Mouse (Mus musculus) adrenal gland, postnatal 25 days (tissue): ENCODE data around the gene Slc35b1. TPM values are rescaled to one million over a fixed set of nuclear protein-coding genes. Genes with fewer than 3 reads are reported as not detected.

ENCODE experiments used
- DNase-seq: peaks from one replicate; pipeline ENCODE4 v3.0.0; 2021; ENCODE audit warnings: mixed read lengths
- long read RNA-seq: library from polyadenylated mRNA; stranded (forward); transcript quantifications from one replicate; pipeline ENCODE4 v2.0.0, GENCODE M21; 2021
- total RNA-seq: library from RNA; stranded (reverse); gene quantifications from 2 replicates; pipeline ENCODE4 v1.2.3, GENCODE M21; 2021

Gene Slc35b1
- total RNA-seq, result 51.8 and 53.9 TPM in 2 replicates
- long read RNA-seq, transcript Slc35b1-201 (9 exons, 1,523 nt), result major isoform, 89 of 128 reads
- long read RNA-seq, transcript Slc35b1-202 (9 exons, 1,299 nt), result minor isoform, 27 of 128 reads
- long read RNA-seq, partial matches to known transcripts, result 1 of 128 reads
- long read RNA-seq, other reads (novel, unspliced or antisense), result 11 of 128 reads

GRCm38 (mm10) chr11:95384319-95384972 lies at the start of gene Slc35b1:
Gene Slc35b1, plus strand, starts transcription at chr11:95384692.
- DNase-seq, result peak; percentile 89

DNA sequence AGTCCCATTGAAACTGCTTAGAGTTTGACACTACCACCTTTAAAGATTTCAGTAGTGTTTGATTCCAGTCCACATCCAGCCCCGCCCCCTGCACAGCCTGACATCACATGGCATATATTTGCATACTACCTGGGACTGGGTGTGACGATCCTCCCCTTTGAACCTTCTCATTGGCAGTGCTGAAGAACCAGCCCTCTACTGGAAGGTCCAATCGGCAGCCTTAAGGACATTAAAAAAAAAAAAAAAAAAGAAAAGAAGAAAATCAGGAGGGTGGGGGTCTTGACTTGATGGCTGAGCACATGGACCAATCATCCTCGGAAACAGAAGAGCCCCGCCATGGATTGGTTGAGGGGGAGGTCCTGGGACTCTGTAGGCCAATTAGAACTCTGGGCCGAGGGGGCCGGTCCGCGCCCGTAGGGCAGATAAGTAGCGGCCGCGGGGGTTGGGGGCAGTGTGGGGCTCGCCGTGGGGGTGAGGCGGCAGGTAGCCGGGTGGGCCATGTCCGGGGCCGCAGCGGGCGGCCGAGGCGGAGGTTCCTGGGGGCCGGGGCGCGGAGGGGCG lies 47.8 kb upstream of the Slc35b1 start, which contains the start of gene Fam117a:
TSS of gene Fam117a (plus strand) at position 451 of the 561 bp plus-strand sequence.
- DNase-seq, result peak; percentile 86

DNA sequence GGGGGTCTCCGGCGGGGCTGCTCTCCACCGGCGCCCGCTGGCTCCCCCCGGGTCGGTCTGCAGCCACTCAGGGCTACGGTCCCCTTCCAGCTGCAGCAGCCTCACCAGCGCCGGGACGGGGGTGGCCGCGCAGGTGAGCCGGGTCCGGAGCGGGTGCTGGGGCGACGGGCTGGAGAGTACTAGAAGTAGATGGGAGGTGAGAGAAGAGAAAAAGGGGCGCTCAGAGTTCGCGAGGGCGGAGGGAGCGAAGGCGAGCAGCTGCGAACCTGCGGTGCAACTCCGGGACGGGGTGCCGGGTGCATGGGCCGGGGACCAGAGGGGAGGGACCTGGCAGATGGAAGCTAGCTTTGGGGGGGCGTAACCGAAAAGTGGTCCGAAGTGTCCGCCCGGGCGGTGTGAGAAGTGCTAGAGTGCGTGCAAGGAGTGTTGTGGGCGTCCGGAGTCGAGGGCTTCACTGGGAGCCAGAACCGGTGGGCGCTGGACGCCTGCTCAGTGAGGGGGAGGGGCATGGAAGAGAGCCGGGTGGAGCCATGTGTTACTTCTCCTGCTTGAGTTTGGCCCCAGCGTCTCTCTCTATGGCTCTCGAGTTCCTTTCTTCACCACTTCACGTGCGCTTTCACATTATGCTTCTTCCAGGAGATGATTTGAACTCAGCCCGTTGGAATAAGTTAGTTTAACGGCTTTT lies 47.2 kb upstream of the Slc35b1 start:
- peak; percentile 47 for DNase-seq

- DNase-seq, result no peak
Measured at GRCm38 (mm10) chr11:95337846-95338342, 46.6 kb upstream of the Slc35b1 start.

- no peak for DNase-seq
Measured at GRCm38 (mm10) chr11:95339471-95340021, 44.9 kb upstream of the Slc35b1 start.

- DNase-seq, result no peak
Measured at GRCm38 (mm10) chr11:95340259-95340658, 44.2 kb upstream of the Slc35b1 start.

GRCm38 (mm10) chr11:95340664-95341063 lies 43.8 kb upstream of the Slc35b1 start:
- no peak for DNase-seq

- DNase-seq, result no peak
Measured at GRCm38 (mm10) chr11:95343180-95343579, 41.3 kb upstream of the Slc35b1 start.

DNA sequence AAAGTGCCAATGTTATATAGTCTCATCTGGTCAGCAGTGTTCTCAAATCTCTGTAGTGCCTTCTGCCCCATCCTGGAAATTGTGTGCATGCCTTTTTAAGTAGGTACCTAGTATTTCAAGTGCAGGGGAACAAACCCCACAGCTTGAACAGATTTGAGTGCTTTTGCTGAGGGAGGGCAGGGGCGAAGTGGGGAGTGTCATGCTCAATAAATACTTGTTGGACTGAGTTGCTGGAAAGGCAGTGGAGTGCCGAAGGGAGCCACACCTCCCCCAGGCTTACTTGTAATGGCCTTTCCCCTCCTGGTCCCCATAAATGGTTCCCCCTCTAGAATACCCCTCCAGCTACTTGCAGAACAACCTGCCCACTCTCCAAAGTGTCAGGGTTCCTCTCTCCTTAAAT lies 40.3 kb upstream of the Slc35b1 start:
- DNase-seq, result no peak

DNA sequence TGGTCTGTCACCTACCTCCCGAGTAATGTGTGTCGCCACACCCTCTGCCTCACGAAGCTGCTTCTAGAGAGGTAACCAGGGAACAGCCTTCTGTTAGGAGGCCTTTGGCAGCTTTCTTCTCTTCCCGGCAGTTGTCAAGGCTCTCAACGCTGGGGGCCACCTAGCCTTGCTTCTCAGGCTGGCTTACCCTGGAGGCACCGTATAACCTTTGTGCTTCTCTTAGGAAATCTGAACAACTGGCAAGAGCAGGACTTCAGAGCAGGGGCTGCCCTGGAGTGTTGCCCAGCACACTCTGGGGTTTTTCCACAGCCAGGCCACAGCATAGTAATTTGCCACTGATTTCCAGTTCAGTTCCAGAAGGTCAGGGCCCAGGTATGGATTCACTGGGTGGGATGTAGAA lies 34.2 kb upstream of the Slc35b1 start:
- peak; percentile 47 for DNase-seq

- DNase-seq, result no peak
Measured at GRCm38 (mm10) chr11:95350960-95351359, 33.5 kb upstream of the Slc35b1 start.

DNA sequence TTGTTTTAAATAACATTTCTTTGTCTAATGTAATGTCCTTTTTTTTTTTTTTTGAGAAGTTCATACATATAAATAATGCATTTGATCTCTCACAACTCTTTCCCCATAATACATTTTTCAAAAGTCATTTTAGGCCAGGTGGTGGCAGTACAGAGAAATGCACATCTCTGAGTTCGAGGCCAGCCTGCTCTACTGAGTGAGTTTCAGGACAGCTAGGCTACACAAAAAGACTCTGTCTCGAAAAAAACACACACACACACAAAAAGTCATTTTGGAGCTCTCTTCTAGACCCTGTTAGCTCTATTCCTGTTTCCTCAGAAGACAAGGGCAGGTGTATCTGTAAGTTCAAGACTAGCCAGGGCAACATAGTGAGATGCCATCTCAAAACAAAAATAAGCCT lies 31.8 kb upstream of the Slc35b1 start:
- no peak for DNase-seq

DNA sequence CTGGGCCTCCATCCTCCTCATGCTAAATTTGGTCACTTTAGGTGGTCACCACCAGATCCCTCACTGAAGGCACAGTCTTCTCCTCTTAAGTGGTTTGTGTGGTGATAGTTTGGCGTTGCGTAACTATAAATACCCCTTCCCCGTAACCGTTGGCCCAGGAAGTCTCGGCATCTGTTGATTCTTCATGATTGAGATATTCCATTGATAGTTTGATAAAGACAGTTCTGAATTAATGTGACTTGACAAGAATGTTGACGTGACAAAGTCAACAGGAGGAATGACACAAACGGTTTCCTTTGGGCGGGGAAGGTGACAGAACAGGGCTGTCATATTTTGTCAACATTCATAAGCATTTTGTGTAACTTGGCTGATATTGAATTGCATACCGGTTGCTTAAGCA lies 31.3 kb upstream of the Slc35b1 start:
- no peak for DNase-seq

GRCm38 (mm10) chr11:95354228-95354944 lies 30.1 kb upstream of the Slc35b1 start:
- no peak for DNase-seq

DNA sequence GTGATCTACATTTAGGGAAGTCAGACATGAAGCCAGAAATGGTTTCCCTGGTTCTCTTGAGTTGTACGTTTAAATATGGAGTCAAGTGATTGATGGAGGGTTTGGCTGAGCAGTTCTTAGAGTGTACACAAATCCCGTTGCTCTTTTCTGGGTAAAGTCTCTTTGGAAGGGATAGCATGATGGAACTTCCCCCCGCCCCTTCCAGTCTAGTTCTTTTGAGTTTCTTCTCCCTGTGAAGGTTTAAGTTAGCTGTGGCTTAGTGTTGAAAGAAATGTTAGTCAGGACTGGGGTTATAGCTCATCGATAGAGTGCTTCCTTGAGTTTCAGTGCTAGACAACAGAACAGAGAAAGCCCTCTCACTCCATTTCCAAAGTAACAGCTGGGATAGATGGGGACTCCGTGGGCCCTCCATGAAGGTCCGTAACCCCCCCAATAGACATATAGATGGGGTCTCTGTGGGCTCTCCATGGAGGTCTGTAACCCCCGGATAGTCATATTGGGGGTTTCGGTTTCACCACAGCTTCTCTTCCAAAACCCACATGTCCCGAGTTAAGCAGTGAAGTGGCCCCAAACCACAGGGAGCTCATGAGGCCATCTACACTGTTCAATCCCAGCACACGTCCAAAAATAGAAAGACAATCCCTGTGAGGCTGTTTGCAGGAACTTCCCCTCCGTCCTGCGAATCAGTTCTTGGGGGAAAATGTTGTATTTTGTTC lies 29.4 kb upstream of the Slc35b1 start:
- DNase-seq, result no peak

DNA sequence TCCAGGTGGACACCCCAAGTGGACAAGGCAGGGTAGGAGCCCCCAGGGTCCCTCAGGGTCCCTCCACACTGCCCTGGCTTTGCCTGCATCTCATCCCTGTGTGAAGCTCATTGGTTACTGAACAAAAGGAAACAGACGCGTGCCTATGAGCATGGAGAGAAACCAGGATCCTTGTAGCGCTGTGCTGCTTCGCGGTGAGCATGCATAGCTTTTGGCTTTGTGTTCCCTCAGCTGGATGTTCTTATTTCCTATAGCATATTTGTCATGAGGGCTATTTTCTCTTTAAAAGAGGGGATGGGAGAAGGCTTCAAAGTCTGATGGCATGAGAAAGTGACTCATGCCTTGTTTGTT lies 28.9 kb upstream of the Slc35b1 start:
- no peak for DNase-seq

GRCm38 (mm10) chr11:95356039-95356438 lies 28.5 kb upstream of the Slc35b1 start:
- no peak for DNase-seq

- DNase-seq, result peak; percentile 53
Measured at GRCm38 (mm10) chr11:95356469-95357273, 27.8 kb upstream of the Slc35b1 start.

GRCm38 (mm10) chr11:95358263-95358662 lies 26.2 kb upstream of the Slc35b1 start:
- no peak for DNase-seq

DNA sequence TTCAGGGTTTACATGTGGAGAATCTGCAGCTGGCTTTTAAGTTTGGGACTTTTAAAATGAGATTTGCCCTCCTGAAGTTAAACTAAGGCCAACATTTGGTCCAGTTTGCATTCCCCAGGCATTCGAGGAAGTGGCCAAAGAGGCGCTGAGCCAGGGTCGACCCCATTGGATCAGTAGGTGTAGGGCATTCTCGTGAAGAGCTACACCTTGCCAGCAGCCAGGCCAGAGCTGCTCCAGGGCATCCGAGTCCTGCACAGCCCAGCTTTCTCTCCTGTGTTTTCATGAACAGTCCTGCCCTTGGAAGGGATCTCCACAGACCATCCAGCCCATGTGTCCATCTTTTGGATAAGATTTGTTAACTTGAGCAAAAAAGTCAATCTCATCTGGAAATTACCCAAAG lies 20.1 kb upstream of the Slc35b1 start:
- DNase-seq, result no peak

DNA sequence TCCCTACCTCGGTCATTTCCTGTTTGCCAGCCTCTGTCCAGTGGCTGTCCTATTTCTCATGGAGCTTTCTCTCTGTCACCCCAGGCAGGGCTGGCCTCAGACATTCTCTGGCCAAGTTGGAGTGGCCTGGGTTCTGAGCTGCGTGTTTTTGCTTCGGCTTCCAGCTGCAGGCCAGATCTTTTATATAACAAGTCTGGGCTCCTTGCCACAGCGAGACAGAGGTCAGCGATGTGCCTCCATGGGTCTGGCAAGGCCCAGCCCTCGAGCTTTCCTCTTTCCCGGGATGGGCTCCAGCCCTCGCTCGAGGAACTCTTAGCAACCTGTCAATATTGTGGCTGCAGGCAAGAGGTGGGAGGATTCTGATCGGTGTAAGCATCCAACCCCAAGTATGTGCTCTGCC lies 18.9 kb upstream of the Slc35b1 start:
- peak; percentile 58 for DNase-seq
